Mouse (Mus musculus): Measurements from ENCODE around the gene Nr2c2.

Nr2c2 gene

DNA sequence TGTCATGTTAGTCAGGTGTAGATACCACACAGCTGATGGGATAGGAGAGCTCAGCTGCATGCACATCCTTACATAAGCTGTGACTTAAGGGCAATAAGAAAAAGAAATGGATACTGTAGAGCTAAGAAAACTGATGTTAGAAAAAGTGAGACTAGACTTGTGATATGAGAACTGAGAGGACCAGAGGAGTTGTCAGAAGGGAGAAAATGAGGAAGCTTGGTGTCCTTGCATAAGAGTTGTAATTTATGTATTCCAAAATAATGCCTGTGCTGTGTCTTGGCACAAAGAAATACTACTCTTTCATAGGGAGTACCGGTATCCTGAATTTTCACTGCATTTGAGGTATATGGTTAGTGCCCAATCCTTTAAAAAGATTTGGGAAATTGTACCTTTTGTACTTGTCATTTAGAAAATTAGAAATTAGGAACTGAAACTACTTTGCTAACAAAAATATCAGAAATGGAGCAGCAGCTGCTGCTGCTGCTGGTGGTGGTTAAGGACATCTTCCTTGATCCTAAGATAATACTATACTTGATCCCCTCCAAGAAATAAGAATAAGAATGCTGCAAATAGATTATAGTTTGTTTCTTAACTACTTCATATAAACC, 35.8 kb downstream of the Nr2c2 start:
- no peak for DNase-seq (ENCODE audit: low read depth)

DNA sequence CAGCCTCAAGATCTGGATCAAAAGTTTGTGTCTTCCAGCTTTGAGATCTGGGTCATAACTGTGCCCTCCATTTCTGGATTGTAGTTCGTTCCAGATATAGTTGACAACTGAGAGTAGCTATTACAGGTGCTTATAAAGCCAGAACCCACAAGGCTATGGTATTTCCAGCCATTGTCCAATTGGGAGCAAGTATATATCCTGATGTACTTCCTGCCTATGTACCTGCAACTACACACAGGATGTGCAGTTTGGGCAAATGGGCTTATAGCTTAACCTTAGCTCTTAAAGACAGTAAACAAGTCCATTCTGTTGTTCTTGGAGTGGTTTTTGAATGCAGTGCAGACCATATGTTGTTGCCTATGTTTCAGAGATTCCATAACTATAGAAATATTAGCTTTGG, 40.3 kb downstream of the Nr2c2 start:
- peak; percentile 15 for DNase-seq (ENCODE audit: low read depth)

DNA sequence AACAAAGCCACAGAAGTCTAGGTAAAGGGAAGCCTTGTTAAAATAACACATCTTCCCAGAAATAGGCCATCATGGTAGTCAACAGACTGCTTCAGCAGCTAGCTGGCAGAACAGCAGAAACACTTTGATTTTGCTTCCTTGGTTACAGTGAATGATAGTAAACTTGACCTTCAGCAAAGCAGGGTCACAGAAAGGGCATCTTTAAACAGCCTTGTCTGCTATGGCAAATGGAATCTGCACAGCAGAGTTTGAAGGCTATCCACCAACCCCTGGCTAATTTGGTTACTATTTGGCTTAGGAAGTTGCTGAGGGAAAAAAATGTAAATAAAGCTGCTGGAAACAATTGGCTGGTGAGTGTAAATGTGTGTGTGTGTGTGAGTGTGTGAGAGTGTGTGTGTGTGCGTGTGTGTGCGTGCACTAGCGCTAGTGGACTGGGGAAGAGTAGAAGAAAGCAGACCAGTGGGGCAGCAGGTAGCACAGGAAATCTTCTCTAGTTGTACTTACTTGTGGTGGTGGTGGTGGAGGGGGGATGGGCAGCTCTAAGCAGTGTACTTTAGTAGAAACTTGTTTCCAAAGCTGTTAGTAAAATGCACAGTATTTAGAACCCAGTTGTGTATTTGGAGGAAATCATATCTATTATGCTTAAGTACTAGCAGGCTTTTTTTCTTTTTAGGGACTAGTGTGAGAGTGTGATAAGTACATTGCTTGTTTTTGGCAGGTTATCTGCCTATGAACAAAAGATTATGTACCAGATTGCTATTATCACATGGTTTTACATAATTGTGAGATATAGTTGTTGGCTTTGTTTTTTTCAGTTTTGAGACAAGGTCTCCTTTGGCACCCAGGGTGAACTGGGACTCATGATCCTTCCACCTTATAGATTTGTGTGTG, 41.1 kb downstream of the Nr2c2 start:
- DNase-seq (ENCODE audit: low read depth), result peak; percentile 37

DNA sequence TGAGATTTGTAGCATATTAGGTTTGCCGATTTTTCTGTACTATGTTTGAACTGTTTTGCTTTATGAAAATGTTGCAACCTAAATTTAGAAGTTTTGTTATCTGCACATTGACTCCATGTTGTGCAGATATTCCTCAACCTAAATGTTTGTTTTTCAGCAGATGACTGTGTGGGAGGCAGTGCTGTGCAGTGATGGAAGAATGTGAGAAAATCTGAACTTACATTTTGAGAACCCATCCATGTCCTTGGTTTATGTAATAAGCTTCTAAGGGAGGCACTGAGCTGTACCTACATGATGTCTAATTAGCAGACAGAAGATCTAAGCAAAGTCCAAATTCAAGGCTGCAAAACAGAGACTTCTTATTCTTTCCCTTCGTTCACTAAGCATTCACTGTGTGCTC, 42.4 kb downstream of the Nr2c2 start:
- no peak for DNase-seq (ENCODE audit: low read depth)

DNA sequence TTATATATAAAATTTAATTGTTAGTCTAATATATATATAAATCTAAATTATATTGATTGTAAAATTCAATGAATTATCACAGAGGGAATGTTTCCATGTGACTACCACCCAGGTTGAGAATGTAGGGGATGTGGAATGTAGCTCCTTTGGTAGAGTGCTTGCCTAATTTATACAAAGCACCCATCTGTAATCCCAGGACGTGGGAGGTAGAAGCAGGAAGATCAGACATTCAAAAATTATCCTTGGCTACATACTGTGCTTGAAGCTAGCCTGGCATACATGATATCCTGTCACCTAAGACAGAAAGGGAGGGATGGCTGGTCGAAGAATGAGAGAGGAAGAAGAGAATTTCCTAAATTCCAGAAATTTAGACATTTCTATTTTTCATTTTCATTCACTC, 45.2 kb downstream of the Nr2c2 start:
- DNase-seq (ENCODE audit: low read depth), result no peak

DNA sequence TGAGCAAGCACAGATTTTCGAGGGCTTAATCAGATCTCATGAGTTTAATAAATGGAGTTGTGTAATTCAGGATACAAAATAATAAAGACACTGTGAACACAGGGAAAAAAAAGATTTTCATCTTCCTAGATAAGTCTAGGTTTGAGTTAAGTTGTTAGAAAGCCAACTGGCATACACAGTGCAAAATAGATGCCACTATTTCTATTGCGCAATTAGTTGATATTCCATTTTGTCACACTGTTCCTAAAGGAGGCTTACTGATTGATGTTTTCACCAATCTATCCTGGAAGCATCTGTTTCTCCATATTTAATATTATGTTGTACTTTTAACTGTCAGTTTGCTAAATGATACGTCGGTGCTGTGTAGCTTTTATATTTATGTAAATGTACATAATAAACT, 54.7 kb downstream of the Nr2c2 start:
- DNase-seq (ENCODE audit: low read depth), result no peak

DNA sequence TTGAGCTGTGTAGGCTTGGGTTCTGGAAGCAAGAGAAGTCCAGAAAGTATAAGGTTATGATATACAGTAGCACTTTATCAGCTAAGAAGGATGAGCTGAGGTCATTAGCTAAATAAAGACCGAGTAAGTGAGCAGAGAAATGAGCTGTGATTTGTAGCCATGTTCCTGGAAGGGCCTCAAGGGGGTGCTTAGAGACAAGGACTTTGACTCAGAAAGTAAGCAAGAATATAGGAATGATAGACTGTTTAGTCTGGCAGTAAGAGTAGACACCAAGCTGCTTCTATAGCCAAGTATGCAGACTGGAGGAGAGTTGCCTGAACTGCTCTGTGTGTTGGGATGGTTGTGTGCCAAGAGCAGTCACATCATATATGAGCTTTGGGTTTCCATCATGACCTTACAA, 62.6 kb downstream of the Nr2c2 start:
- DNase-seq (ENCODE audit: low read depth), result no peak

DNA sequence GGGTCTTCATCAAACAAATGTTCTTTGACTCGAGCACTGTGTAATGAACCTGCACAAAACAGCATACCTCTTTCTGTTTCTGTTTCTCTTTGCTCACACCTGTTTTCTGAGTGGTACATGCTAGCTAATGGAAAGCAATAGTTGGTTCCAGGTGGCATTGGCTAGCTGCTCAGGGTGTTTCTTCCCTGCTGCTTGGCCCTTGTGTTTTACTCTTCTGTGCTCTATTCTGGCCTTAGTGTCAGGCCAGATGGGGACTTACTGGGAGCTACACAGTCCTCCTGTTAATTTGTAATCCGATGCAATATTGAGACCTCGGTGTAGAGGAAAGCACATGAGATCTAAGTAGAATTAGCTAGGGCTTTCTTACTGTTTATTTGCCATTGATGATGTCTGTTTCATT, 67.6 kb downstream of the Nr2c2 start:
- no peak for DNase-seq (ENCODE audit: low read depth)

DNA sequence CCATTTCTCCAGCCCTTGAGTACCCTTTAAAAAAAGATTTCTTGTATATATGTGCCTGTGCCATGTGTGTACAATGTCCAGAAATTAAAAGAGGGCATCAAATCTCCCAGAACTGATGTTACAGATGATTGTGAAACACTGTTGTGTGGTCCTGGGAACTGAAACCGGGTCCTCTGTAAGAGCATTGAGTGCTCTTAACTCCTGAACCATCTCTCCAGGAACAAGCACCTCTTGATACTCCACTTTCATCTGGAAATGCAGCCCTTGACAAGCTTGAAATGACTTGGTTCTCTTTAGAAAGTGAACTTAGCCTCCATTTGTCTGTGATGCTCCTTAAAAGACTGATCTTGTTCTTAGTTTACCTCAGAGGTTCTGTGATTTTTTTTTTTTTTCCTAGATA, 71.5 kb downstream of the Nr2c2 start:
- DNase-seq (ENCODE audit: low read depth), result no peak

DNA sequence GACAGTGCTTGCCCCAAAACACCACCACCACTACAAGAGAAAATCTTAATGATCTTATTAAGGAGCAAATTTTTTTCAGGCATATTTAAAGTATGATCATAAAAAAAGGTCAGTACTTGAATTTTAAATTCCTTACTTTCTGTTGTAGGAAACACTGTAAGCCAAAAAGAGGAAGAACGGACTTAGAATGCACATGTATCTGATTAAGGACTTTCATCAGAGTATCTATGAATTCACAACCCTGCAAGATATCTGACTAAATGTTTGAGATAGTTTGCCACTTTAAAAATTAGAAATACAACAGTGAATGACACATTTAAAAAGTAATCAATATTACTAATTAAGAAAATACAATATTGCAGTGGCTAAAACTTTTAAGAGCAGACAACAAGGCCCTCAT, 85.3 kb downstream of the Nr2c2 start:
- DNase-seq (ENCODE audit: low read depth), result no peak

DNA sequence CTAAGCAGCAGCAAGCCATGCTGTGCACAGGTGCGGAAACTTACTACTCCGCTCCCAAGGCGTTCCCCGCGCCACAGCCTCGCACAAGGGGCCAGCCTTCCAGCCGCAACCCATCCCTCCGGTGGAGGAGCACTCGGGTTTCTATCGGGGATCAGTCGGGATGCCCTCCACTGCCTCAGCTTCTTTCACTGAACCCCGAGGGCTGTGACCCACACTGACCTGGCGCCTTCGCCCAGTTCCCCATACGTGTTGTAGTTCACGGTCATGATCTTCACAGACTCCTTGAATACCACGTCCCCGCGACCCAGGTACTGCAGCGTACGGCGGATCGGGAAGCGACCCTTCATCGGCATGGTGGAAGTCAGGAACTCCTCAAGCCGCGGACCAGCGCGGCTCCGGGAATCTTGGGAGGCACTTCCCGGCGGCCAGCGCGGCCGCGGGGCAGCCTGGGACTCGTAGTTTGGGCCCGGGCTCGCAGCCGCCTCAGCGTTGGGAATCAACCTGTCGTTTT, 92.5 kb downstream of the Nr2c2 start, which contains the start of gene Mrps25:
Gene Mrps25, minus strand, starts transcription at position 413 of the 511 bp plus-strand sequence.
- peak; percentile 46 for DNase-seq (ENCODE audit: low read depth)

DNA sequence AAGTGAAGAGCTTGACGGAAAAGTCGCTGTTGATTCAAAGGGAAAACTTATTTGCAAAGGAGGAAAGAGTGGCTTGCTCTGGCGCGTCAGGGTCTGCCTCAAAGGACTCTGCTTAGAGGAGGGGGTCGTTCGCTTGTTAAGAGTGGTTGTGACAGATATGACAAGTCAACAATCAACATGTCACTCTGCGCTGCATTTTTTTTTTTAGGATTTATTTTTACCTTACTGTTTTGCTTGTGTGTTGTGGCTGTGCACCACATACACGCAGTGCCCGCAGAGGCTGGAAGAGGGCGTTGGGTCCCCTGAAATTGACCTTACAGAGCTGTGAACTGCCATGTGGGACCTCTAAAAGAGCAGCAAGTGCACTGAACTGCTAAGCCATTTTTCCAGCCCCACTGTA, 93.0 kb downstream of the Nr2c2 start:
- no peak for DNase-seq (ENCODE audit: low read depth)

DNA sequence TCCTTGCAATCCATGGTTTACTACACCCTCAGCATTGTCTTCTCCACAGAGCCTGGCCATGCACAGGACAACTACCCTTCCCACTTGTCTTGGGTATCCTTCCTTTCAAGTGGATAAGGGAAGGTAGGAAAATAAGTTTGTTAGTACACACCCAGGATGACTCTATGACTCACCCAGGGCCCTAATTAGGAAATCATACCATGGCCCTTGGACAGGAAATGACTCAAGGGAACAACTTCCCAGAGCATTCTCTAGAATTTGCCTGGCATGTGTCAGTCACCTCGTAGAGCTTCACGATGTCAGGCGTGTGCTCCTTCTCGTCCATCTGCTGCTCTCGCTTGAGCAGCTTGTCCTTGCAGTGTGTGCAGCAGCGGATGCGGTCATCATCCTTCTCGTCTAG, 108.2 kb downstream of the Nr2c2 start:
- no peak for DNase-seq (ENCODE audit: low read depth)

DNA sequence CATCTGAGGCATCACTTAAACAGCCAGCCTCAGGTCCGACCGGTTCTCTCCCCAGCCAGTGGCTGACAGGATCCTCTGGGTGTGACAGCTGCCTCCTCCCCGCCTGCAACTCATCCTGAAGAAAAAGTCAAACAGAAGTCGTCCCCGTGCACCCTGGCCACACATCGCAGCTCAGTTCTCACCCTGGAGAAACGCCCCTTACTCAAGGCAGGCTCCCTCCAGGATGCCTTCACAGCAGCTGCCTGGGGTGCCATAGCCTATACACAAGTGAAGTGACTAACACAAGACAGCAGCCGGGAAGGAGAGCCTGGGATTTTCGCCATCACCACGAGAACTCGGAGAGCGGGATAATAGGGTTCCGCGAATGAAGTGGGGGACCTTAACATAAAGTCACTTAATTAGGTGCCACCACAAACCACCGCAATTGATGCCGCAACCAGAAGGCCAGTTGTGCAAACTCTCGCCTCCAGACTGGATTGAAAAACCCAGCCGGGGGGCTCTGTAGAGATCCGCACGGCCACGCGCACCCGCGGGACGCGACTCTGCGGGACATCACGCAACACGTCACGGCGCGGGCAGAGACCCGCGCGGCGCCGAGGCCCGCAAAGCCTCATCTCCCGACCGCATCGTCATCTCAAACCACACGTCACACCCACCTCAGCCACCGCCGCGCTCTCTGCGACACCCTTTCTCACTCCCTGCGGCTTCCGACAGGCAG, 123.0 kb downstream of the Nr2c2 start:
- DNase-seq (ENCODE audit: low read depth), result no peak

DNA sequence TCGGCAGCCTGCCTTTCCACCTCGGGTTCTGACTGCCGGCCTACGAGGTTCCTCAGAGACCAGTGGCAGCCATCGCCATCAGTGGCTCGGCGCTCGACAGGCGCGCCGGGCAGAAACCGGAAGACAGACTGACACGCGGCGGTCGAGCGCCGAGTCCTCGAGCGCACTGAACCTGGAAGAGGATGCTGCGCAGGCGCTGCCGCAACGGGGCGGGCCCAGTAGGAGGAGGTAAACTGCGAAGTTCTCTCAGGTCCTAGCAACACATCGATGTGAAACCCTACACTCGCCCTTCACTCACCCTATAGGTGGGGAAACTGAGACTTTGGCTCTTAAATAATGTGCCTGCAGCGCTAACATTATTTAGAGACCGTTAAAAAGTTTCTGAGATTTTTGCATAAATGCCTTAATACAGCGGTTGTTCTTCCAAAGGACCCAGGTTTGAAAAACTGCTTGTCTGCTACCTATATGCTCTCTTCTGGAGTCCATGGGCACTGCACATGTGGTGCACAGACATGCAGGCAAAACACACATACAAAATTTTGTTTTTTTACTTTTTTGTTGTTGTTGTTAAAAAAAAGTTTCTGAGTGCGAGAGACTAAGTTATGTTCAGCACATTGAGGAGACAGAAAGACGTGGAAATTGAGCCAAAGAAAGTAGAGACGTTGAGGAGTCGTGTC, 123.7 kb downstream of the Nr2c2 start, which contains the start of gene Rbsn:
Gene Rbsn, minus strand, starts transcription at position 153 of the 677 bp plus-strand sequence.
- peak; percentile 96 for DNase-seq (ENCODE audit: low read depth)

DNA sequence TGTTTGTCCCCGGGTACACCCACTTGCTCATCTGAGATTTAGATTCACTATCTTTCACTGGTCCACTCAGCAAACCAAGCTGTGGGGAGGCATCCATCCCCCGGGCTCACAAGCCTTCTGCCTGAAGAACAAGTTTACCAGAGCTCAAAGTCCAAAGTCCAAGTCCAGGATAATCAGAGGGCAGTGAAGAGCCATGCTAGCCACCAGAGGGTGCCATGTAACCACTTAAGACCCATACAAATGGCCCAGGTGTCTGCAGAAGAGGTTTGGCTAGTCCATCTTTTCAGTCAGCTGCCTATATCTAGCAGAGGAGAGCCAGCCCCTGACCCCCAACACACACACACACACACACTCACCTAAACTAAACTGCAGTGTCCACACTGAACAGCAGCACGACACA, 128.3 kb downstream of the Nr2c2 start:
- peak; percentile 24 for DNase-seq (ENCODE audit: low read depth)

DNA sequence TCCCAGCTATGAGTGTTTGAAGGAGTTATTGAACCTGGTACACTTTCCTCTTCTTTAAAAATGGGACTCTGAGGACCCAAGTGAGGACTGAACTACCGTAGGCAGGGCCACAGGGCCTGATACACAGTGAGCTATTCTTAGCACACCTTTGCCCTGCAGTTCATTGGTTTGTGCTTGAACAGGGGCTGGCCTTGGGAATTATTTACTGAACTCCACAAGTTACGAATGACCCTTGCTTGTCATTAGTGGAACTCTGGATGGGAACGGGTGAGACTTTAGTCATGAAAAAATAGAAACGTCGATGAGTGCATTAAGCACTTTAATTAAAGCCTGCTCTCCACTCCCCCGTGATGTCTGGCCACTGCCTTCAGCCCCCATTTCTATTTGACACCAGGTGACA, 130.4 kb downstream of the Nr2c2 start:
- no peak for DNase-seq (ENCODE audit: low read depth)

DNA sequence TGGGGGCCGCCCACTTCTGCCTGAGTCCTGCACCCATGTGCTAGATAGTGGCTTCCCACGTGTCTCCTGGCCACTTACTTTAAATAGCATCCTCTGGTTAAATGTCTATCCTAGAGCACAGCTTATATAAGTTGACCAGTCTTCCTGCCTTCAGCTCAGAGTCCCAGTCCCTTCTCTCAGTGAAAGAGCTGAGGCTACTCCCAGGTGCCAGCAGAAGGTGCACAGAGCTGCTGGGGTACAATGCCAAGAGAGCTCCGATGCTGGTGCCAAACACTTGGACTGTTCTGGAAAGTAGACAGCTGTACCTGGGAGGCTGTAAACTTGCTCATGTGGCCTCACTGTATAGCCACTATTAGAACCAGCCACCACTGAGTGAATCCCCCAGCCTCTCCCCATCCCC, 130.8 kb downstream of the Nr2c2 start:
- DNase-seq (ENCODE audit: low read depth), result no peak

Measured in naive thymus-derived CD4-positive, alpha-beta T cell, adult 2 months (primary cell).